Mouse (Mus musculus): ENCODE results near the gene Mcrs1.
"Not testable (repeated sequence)": the region's sequence is repeated elsewhere in the genome, so short reads cannot be mapped to it uniquely, and the experiment has no call there.

Mcrs1 gene

GRCm38 (mm10) chr15:99251626-99252380 is at the start of gene Mcrs1:
TSS of gene Mcrs1 (minus strand) at chr15:99251961.
- peak; percentile 99 for DNase-seq

- DNase-seq = no peak
Observed at GRCm38 (mm10) chr15:99296213-99296612, 44.5 kb upstream of the Mcrs1 start.

- DNase-seq = peak; percentile 40
Observed at GRCm38 (mm10) chr15:99295484-99295981, 43.8 kb upstream of the Mcrs1 start, which contains the start of gene Fam186b. TSS of gene Fam186b (minus strand) at chr15:99295888.

- peak; percentile 95 for DNase-seq
Observed at GRCm38 (mm10) chr15:99294813-99295374, 43.1 kb upstream of the Mcrs1 start, which contains the start of gene Prpf40b. TSS of gene Prpf40b (plus strand) at chr15:99295087.

GRCm38 (mm10) chr15:99294287-99294686 is 42.5 kb upstream of the Mcrs1 start:
- no peak for DNase-seq

- DNase-seq = no peak
Observed at GRCm38 (mm10) chr15:99290586-99290985, 38.8 kb upstream of the Mcrs1 start.

- no peak for DNase-seq
Observed at GRCm38 (mm10) chr15:99285189-99285535, 33.4 kb upstream of the Mcrs1 start.

GRCm38 (mm10) chr15:99284527-99285188 is 32.9 kb upstream of the Mcrs1 start:
- DNase-seq = peak; percentile 93

GRCm38 (mm10) chr15:99283456-99283855 is 31.7 kb upstream of the Mcrs1 start:
- no peak for DNase-seq

GRCm38 (mm10) chr15:99278271-99278670 is 26.5 kb upstream of the Mcrs1 start:
- DNase-seq = no peak

- DNase-seq = no peak
Observed at GRCm38 (mm10) chr15:99276095-99276494, 24.3 kb upstream of the Mcrs1 start.

- DNase-seq = peak; percentile 64
Observed at GRCm38 (mm10) chr15:99265679-99266078, 13.9 kb upstream of the Mcrs1 start.

- DNase-seq = no peak
Observed at GRCm38 (mm10) chr15:99264363-99264762, 12.6 kb upstream of the Mcrs1 start.

GRCm38 (mm10) chr15:99262702-99263101 is 10.9 kb upstream of the Mcrs1 start:
- DNase-seq = no peak

- peak; percentile 64 for DNase-seq
Observed at GRCm38 (mm10) chr15:99259730-99260252, 8.0 kb upstream of the Mcrs1 start.

GRCm38 (mm10) chr15:99259167-99259729 is 7.5 kb upstream of the Mcrs1 start:
- peak; percentile 41 for DNase-seq

- DNase-seq = no peak
Observed at GRCm38 (mm10) chr15:99255241-99255749, 3.5 kb upstream of the Mcrs1 start.

- no peak for DNase-seq
Observed at GRCm38 (mm10) chr15:99254477-99255005, 2.8 kb upstream of the Mcrs1 start.

- DNase-seq = no peak
Observed at GRCm38 (mm10) chr15:99253772-99254171, 2.0 kb upstream of the Mcrs1 start.

GRCm38 (mm10) chr15:99253175-99253479 is 1.4 kb upstream of the Mcrs1 start:
- DNase-seq = not testable (repeated sequence)

GRCm38 (mm10) chr15:99252381-99253174 is 817 bp upstream of the Mcrs1 start:
- no peak for DNase-seq

GRCm38 (mm10) chr15:99251111-99251510 is 650 bp downstream of the Mcrs1 start:
- DNase-seq = peak; percentile 39
